28 mouse cellular contexts compared by ENCODE assay signal in the genomic region with DNA sequence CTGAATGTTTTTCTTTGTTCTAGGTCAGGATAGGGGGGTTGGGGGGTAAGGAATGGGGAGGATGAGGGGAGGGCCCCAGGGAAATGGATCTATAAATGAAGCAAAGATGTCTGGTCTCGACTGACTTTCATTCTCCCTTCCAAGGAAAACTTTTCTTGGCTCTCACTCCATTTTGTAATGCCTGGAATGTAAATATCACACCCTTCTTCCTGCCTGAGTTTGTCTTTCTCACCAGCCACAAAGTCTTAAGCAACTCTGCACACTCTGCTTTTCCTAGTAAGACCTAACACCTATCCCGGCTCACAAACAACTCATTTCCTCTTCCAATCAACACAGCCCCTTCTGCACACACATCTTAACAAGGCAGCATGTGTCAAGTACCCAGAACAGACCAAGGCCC. TPM values are rescaled to one million over a fixed set of nuclear protein-coding genes. Genes with fewer than 3 reads are reported as not detected.
DNase-seq lines count a peak whose midpoint lies in the region; ATAC-seq lines count a peak whose summit lies in the region.
"Had no signal": no experiment of that assay in that cellular context is flagged by ENCODE, and none has a peak within 500 bp of the region (broad histone marks: within the 10 kb centered on the region; RNA-seq: fewer than 3 reads in every experiment).

No protein-coding gene starts in this region.

- no peak for DNase-seq in hindbrain, embryonic 14.5 days (ENCODE audit: low spot score)
- no peak for DNase-seq in limb, embryonic 10.5 days (ENCODE audit: low spot score)
- no peak for DNase-seq in gastrocnemius, postnatal 4 days (ENCODE audit: low spot score in 2 of 2)
- no peak for DNase-seq in ovary, postnatal 14 days (ENCODE audit: low spot score)
- DNase-seq: adrenal gland, postnatal 25 days; cerebellum, adult 2 months; gastrocnemius, postnatal 36 days; kidney, adult 11 months; kidney, postnatal 25 days; right cerebral cortex, postnatal 14 days had no signal

- no peak overlapping the region for H3K4me3 ChIP-seq in hindbrain, embryonic 12.5 days
- no peak overlapping the region for H3K4me3 ChIP-seq in hindbrain, embryonic 14.5 days (replicated peaks; ENCODE audit: low read length)
- no peak overlapping the region for H3K4me3 ChIP-seq in limb, embryonic 10.5 days
- H3K4me3 ChIP-seq in lung, embryonic 16.5 days (ENCODE audit: low read length), result no peak overlapping the region
- H3K4me3 ChIP-seq in stomach, embryonic 16.5 days (replicated peaks; ENCODE audit: low read length), result no peak overlapping the region
- H3K4me3 ChIP-seq: embryonic facial prominence, embryonic 15.5 days; forebrain, embryonic 13.5 days; heart, embryonic 10.5 days; hindbrain, embryonic 10.5 days; neural tube, embryonic 12.5 days had no signal

- ATAC-seq in hindbrain, embryonic 12.5 days (ENCODE audit: low FRiP score), result no peak
- ATAC-seq in hindbrain, embryonic 14.5 days (ENCODE audit: low FRiP score), result no peak
- ATAC-seq in lung, embryonic 16.5 days (ENCODE audit: low read depth), result peak; percentile 83
- ATAC-seq in stomach, embryonic 16.5 days (ENCODE audit: insufficient read depth, low FRiP score), result no peak; the same call in 1 of the 2 replicates
- ATAC-seq: activated CD4-positive, CD25-positive, alpha-beta regulatory T cell, adult 4 months; forebrain, embryonic 13.5 days; Patski had no signal

- 0 out of 2 replicates have a peak overlapping the region, but pooled peaks have one; percentile 17 for H3K27ac ChIP-seq in hindbrain, embryonic 12.5 days
- H3K27ac ChIP-seq in hindbrain, embryonic 14.5 days, result no peak overlapping the region
- peak overlapping the region; percentile 53 for H3K27ac ChIP-seq in limb, embryonic 10.5 days
- H3K27ac ChIP-seq in lung, embryonic 16.5 days (ENCODE audit: low read length), result peak overlapping the region; percentile 82
- H3K27ac ChIP-seq in stomach, embryonic 16.5 days (ENCODE audit: low read length), result peak overlapping the region; percentile 35
- H3K27ac ChIP-seq: embryonic facial prominence, embryonic 15.5 days; forebrain, embryonic 13.5 days; heart, embryonic 10.5 days; hindbrain, embryonic 10.5 days; neural tube, embryonic 12.5 days had no signal

- H3K9me3 ChIP-seq in hindbrain, embryonic 12.5 days (replicated peaks), result no peaks in the 10 kb centered on the region
- H3K9me3 ChIP-seq in hindbrain, embryonic 14.5 days (ENCODE audit: control insufficient read depth, low read length), result no peaks in the 10 kb centered on the region
- H3K9me3 ChIP-seq in limb, embryonic 10.5 days (replicated peaks), result no peaks in the 10 kb centered on the region
- no peaks in the 10 kb centered on the region for H3K9me3 ChIP-seq in lung, embryonic 16.5 days (ENCODE audit: control insufficient read depth, low read length)
- H3K9me3 ChIP-seq in stomach, embryonic 16.5 days (replicated peaks; ENCODE audit: control insufficient read depth, low read length), result no peaks in the 10 kb centered on the region
- H3K9me3 ChIP-seq: embryonic facial prominence, embryonic 15.5 days; forebrain, embryonic 13.5 days; heart, embryonic 10.5 days; hindbrain, embryonic 10.5 days; neural tube, embryonic 12.5 days had no signal

- peaks cover 14% of the 10 kb centered on the region for H3K4me1 ChIP-seq in hindbrain, embryonic 12.5 days
- peaks cover 9% of the 10 kb centered on the region for H3K4me1 ChIP-seq in hindbrain, embryonic 14.5 days (replicated peaks; ENCODE audit: control insufficient read depth, insufficient read depth, low read length)
- H3K4me1 ChIP-seq in limb, embryonic 10.5 days, result peaks cover 72% of the 10 kb centered on the region
- peaks cover 23% of the 10 kb centered on the region for H3K4me1 ChIP-seq in lung, embryonic 16.5 days (replicated peaks; ENCODE audit: control insufficient read depth, insufficient read depth, low read length)
- H3K4me1 ChIP-seq in stomach, embryonic 16.5 days (ENCODE audit: control insufficient read depth, insufficient read depth, low read length), result peaks cover 16% of the 10 kb centered on the region; the same call in 1 of the 2 replicates

- 67% methylated on average over 2 of the region's 2 CpGs for WGBS in hindbrain, embryonic 12.5 days
- 68% methylated on average over 2 of the region's 2 CpGs for WGBS in hindbrain, embryonic 14.5 days
- WGBS in limb, embryonic 10.5 days, result 46% methylated on average over 2 of the region's 2 CpGs
- 0% methylated on average over 2 of the region's 2 CpGs for WGBS in lung, embryonic 16.5 days
- WGBS in stomach, embryonic 16.5 days, result 14% methylated on average over 2 of the region's 2 CpGs

- H3K36me3 ChIP-seq in hindbrain, embryonic 12.5 days, result no peaks in the 10 kb centered on the region
- no peaks in the 10 kb centered on the region for H3K36me3 ChIP-seq in hindbrain, embryonic 14.5 days (replicated peaks; ENCODE audit: control insufficient read depth, insufficient read depth)
- H3K36me3 ChIP-seq in limb, embryonic 10.5 days, result no peaks in the 10 kb centered on the region
- no peaks in the 10 kb centered on the region for H3K36me3 ChIP-seq in lung, embryonic 16.5 days (ENCODE audit: control insufficient read depth, insufficient read depth, low read length)
- no peaks in the 10 kb centered on the region for H3K36me3 ChIP-seq in stomach, embryonic 16.5 days (ENCODE audit: control insufficient read depth, insufficient read depth, low read length)
- H3K36me3 ChIP-seq: embryonic facial prominence, embryonic 15.5 days; heart, embryonic 10.5 days; hindbrain, embryonic 10.5 days; neural tube, embryonic 12.5 days had no signal

- peaks cover 3% of the 10 kb centered on the region; the same call in 1 of the 2 replicates for H3K27me3 ChIP-seq in hindbrain, embryonic 12.5 days
- no peaks in the 10 kb centered on the region for H3K27me3 ChIP-seq in hindbrain, embryonic 14.5 days (ENCODE audit: control insufficient read depth, insufficient read depth, low read length)
- no peaks in the 10 kb centered on the region; the same call in 1 of the 2 replicates for H3K27me3 ChIP-seq in limb, embryonic 10.5 days (ENCODE audit: low read depth, poor library complexity, severe bottlenecking)
- no peaks in the 10 kb centered on the region for H3K27me3 ChIP-seq in lung, embryonic 16.5 days (ENCODE audit: control insufficient read depth, insufficient read depth, low read depth, low read length)
- H3K27me3 ChIP-seq in stomach, embryonic 16.5 days (ENCODE audit: control insufficient read depth, insufficient read depth, low read length), result no peaks in the 10 kb centered on the region
- H3K27me3 ChIP-seq: embryonic facial prominence, embryonic 15.5 days; forebrain, embryonic 13.5 days; neural tube, embryonic 12.5 days; Patski had no signal

- H3K4me2 ChIP-seq in hindbrain, embryonic 12.5 days (replicated peaks), result no peak overlapping the region
- no peak overlapping the region for H3K4me2 ChIP-seq in hindbrain, embryonic 14.5 days (replicated peaks)
- no peak overlapping the region for H3K4me2 ChIP-seq in lung, embryonic 16.5 days (ENCODE audit: low read depth, low read length)
- no peak overlapping the region for H3K4me2 ChIP-seq in stomach, embryonic 16.5 days (ENCODE audit: low read depth, low read length)
- H3K4me2 ChIP-seq: embryonic facial prominence, embryonic 15.5 days; forebrain, embryonic 13.5 days; liver, embryonic 11.5 days; midbrain, embryonic 11.5 days; neural tube, embryonic 12.5 days had no signal

- H3K9ac ChIP-seq in hindbrain, embryonic 12.5 days, result no peak overlapping the region
- H3K9ac ChIP-seq in hindbrain, embryonic 14.5 days, result no peak overlapping the region
- H3K9ac ChIP-seq in lung, embryonic 16.5 days (ENCODE audit: low read length), result 0 out of 2 replicates have a peak overlapping the region, but pooled peaks have one; percentile 9
- H3K9ac ChIP-seq in stomach, embryonic 16.5 days (ENCODE audit: low read length), result no peak overlapping the region
- H3K9ac ChIP-seq: embryonic facial prominence, embryonic 15.5 days; forebrain, embryonic 13.5 days; neural tube, embryonic 12.5 days had no signal

RNA-seq across cellular contexts. Expression of a gene that starts 20.2 kb away (rescaled TPM):
- not detected in 2 replicates for polyA plus RNA-seq in hindbrain, embryonic 12.5 days (2016; fragmentation: Nextera tagmentation; extraction: Ambion mirVana)
- not detected in 2 replicates for polyA plus RNA-seq in hindbrain, embryonic 14.5 days (2014; fragmentation: Nextera tagmentation; extraction: Ambion mirVana)
- polyA plus RNA-seq in limb, embryonic 10.5 days (2016; fragmentation: Nextera tagmentation; extraction: Ambion mirVana), result not detected in 2 replicates
- not detected in 2 replicates for polyA plus RNA-seq in lung, embryonic 16.5 days (2015; fragmentation: Nextera tagmentation; extraction: Ambion mirVana)
- polyA plus RNA-seq in stomach, embryonic 16.5 days (2015; fragmentation: Nextera tagmentation; extraction: Ambion mirVana), result not detected in 2 replicates
- total RNA-seq in gastrocnemius, postnatal 4 days (2021), result not detected
- total RNA-seq: adrenal gland, postnatal 25 days; gastrocnemius, postnatal 36 days; layer of hippocampus, postnatal 14 days; left cerebral cortex, postnatal 10 days; monocyte, adult 5-6 weeks had no signal
- polyA plus RNA-seq: activated CD4-positive, CD25-positive, alpha-beta regulatory T cell, adult 4 months; C2C12; cerebellum, adult 2 months; cortical plate, adult 2 months; embryonic facial prominence, embryonic 15.5 days; forebrain, embryonic 13.5 days; heart, embryonic 10.5 days; hindbrain, embryonic 10.5 days; liver, embryonic 11.5 days; midbrain, embryonic 11.5 days; neural tube, embryonic 12.5 days; Patski; thymus, postnatal 0 days had no signal

RNA-seq across cellular contexts. Expression of a gene that starts 25.0 kb away (rescaled TPM):
- 19.3 and 26.5 TPM in 2 replicates for polyA plus RNA-seq in hindbrain, embryonic 12.5 days (2016; fragmentation: Nextera tagmentation; extraction: Ambion mirVana)
- polyA plus RNA-seq in hindbrain, embryonic 14.5 days (2014; fragmentation: Nextera tagmentation; extraction: Ambion mirVana), result 29.8 and 38.1 TPM in 2 replicates
- polyA plus RNA-seq in limb, embryonic 10.5 days (2016; fragmentation: Nextera tagmentation; extraction: Ambion mirVana), result 7.6 and 8.0 TPM in 2 replicates
- polyA plus RNA-seq in lung, embryonic 16.5 days (2015; fragmentation: Nextera tagmentation; extraction: Ambion mirVana), result 6.7 and 7.2 TPM in 2 replicates
- 11.2 and 13.5 TPM in 2 replicates for polyA plus RNA-seq in stomach, embryonic 16.5 days (2015; fragmentation: Nextera tagmentation; extraction: Ambion mirVana)
- 10 to 100 TPM; 38.2 to 40.1 TPM for total RNA-seq in gastrocnemius, postnatal 4 days (2021)
- total RNA-seq: monocyte, adult 5-6 weeks had no signal
- polyA plus RNA-seq: C2C12 had no signal
